In genomic region chr6:86624074-86625030, GRCm38 (mm10) we compare ENCODE assay signal across 10 mouse cellular contexts. TPM values are rescaled to one million over a fixed set of nuclear protein-coding genes. Genes with fewer than 3 reads are reported as not detected.
DNase-seq lines count a peak whose midpoint lies in the region; ATAC-seq and TF ChIP-seq lines count a peak whose summit lies in the region.
"Had no signal": no experiment of that assay in that cellular context is flagged by ENCODE, and none has a peak within 500 bp of the region (broad histone marks: within the 10 kb centered on the region; RNA-seq: fewer than 3 reads in every experiment).

No protein-coding gene starts in this region.

- 0 out of 2 replicates have a peak, but pooled peaks cover 9% of the 10 kb centered on the region for H3K27me3 ChIP-seq in limb, embryonic 14.5 days (ENCODE audit: control insufficient read depth, insufficient read depth, low read length)
- H3K27me3 ChIP-seq: kidney, embryonic 15.5 days; lung, embryonic 15.5 days had no signal

- TF ChIP-seq POLR2A in limb, embryonic 14.5 days (IDR thresholded peaks at IDR 0.05; ENCODE audit: borderline replicate concordance, extremely low read depth, insufficient read depth, insufficient read length), result no peak

- ATAC-seq in limb, embryonic 14.5 days (ENCODE audit: low FRiP score, low read depth), result peak; percentile 69

- peaks cover 19% of the 10 kb centered on the region for H3K4me1 ChIP-seq in limb, embryonic 14.5 days (ENCODE audit: control insufficient read depth, insufficient read depth, low read length)
- H3K4me1 ChIP-seq: kidney, embryonic 15.5 days; lung, embryonic 15.5 days had no signal

- no peaks in the 10 kb centered on the region for H3K36me3 ChIP-seq in limb, embryonic 14.5 days (ENCODE audit: control insufficient read depth, insufficient read depth, low read length)
- H3K36me3 ChIP-seq: kidney, embryonic 15.5 days; lung, embryonic 15.5 days had no signal

- DNase-seq in layer of hippocampus, adult 11-12 months (ENCODE audit: low spot score), result peak; percentile 35
- no peak for DNase-seq in layer of hippocampus, adult 9-10 months (ENCODE audit: low spot score)
- DNase-seq in cerebellum, adult 18-20 months, result peak; percentile 49 to 52
- DNase-seq in frontal cortex, adult 2 months (ENCODE audit: extremely low spot score in 1 of 2, low spot score in 1 of 2), result peak; percentile 33 to 36
- DNase-seq in limb, embryonic 14.5 days (ENCODE audit: low spot score), result peak; percentile 80
- no peak for DNase-seq in Muller cell, postnatal 12 days (ENCODE audit: inconsistent ontology term)
- no peak for DNase-seq in testis, postnatal 10 days (ENCODE audit: low spot score)
- no peak for DNase-seq in thymus, postnatal 36 days

- no peak overlapping the region for H3K4me3 ChIP-seq in limb, embryonic 14.5 days (replicated peaks; ENCODE audit: low read length)
- H3K4me3 ChIP-seq: kidney, embryonic 15.5 days; lung, embryonic 15.5 days had no signal

- peak overlapping the region; percentile 54 for H3K27ac ChIP-seq in limb, embryonic 14.5 days (replicated peaks; ENCODE audit: low read depth, low read length)
- H3K27ac ChIP-seq: kidney, embryonic 15.5 days; lung, embryonic 15.5 days had no signal

- 17% methylated on average over 18 of the region's 18 CpGs for WGBS in limb, embryonic 14.5 days

- H3K4me2 ChIP-seq in limb, embryonic 14.5 days (replicated peaks; ENCODE audit: low read depth, low read length, severe bottlenecking), result peak overlapping the region; percentile 11; the same call in 1 of the 2 replicates
- H3K4me2 ChIP-seq: kidney, embryonic 15.5 days; lung, embryonic 15.5 days had no signal

- H3K9me3 ChIP-seq in limb, embryonic 14.5 days (ENCODE audit: control insufficient read depth, low read length), result no peaks in the 10 kb centered on the region
- H3K9me3 ChIP-seq: kidney, embryonic 15.5 days; lung, embryonic 15.5 days had no signal

- H3K9ac ChIP-seq in limb, embryonic 14.5 days (ENCODE audit: low read depth, low read length, severe bottlenecking), result no peak overlapping the region
- H3K9ac ChIP-seq: kidney, embryonic 15.5 days; lung, embryonic 15.5 days had no signal

RNA-seq across cellular contexts. Expression of gene Asprv1, which starts 3.6 kb away (rescaled TPM):
- 2.9 and 3.4 TPM in 2 replicates for polyA plus RNA-seq in frontal cortex, adult 2 months (2012; rRNA removed)
- 19.9 and 34.8 TPM in 2 replicates for polyA plus RNA-seq in limb, embryonic 14.5 days (2012; rRNA removed)
- polyA plus RNA-seq in limb, embryonic 14.5 days (2014; fragmentation: Nextera tagmentation; extraction: Ambion mirVana), result 66.2 and 100.0 TPM in 2 replicates

RNA-seq across cellular contexts. Expression of gene Mxd1, which starts 44.6 kb away (rescaled TPM):
- polyA plus RNA-seq in frontal cortex, adult 2 months (2012; rRNA removed), result 20.0 and 20.5 TPM in 2 replicates
- 11.7 and 14.8 TPM in 2 replicates for polyA plus RNA-seq in limb, embryonic 14.5 days (2012; rRNA removed)
- 10.7 and 15.7 TPM in 2 replicates for polyA plus RNA-seq in limb, embryonic 14.5 days (2014; fragmentation: Nextera tagmentation; extraction: Ambion mirVana)

RNA-seq across cellular contexts. Expression of gene Snrnp27, which starts 60.0 kb away (rescaled TPM):
- 53.1 and 53.3 TPM in 2 replicates for polyA plus RNA-seq in frontal cortex, adult 2 months (2012; rRNA removed)
- polyA plus RNA-seq in limb, embryonic 14.5 days (2012; rRNA removed), result 37.4 and 64.8 TPM in 2 replicates
- polyA plus RNA-seq in limb, embryonic 14.5 days (2014; fragmentation: Nextera tagmentation; extraction: Ambion mirVana), result 115 and 117 TPM in 2 replicates

Comparison
In these comparisons a context has a peak if more than half of its experiments do, and no peak if none do; other contexts are left out.
1. DNase-seq: peak in layer of hippocampus, adult 11-12 months (single experiment), cerebellum, adult 18-20 months (2 of 2), frontal cortex, adult 2 months (2 of 2) and limb, embryonic 14.5 days (single experiment); none in layer of hippocampus, adult 9-10 months (single experiment), Muller cell, postnatal 12 days (single experiment), testis, postnatal 10 days (single experiment) and thymus, postnatal 36 days (0 of 2).